Mouse (Mus musculus) MEL (cell line): Measurements from ENCODE around the gene Homer1.

Experiments used
- CHD2 ChIP-seq: IDR thresholded peaks from 2 replicates; pipeline ENCODE4 v1.6.1; 2011; ENCODE audit warnings: low read length, improper control_type of control experiment
- CTCF ChIP-seq, 3 experiments: IDR thresholded peaks in 2 of 3; conservative IDR thresholded peaks in 1 of 3; 2 replicates each; pipeline ENCODE4 v1.5.1; 2011 to 2012; ENCODE audit warnings: low read length in 3 of 3, low read depth in 2 of 3, mild to moderate bottlenecking in 2 of 3, improper control_type of control experiment in 1 of 3, inconsistent platforms in 1 of 3, mixed read lengths in 1 of 3, moderate library complexity in 1 of 3; ENCODE audit not compliant: control insufficient read depth in 1 of 3, insufficient read depth in 1 of 3, poor library complexity in 1 of 3, severe bottlenecking in 1 of 3
- ETS1 ChIP-seq: IDR thresholded peaks from 2 replicates; pipeline ENCODE4 v1.6.1; 2012; ENCODE audit warnings: low read depth, mild to moderate bottlenecking, inconsistent platforms, low read length, improper control_type of control experiment, moderate library complexity
- POLR2A ChIP-seq, 2 experiments: IDR thresholded peaks; 2 replicates each; pipeline ENCODE4 v1.6.1; 2011 to 2012; ENCODE audit warnings: low read length in 2 of 2, mild to moderate bottlenecking in 2 of 2, control low read depth in 1 of 2, improper control_type of control experiment in 1 of 2, low read depth in 1 of 2, moderate library complexity in 1 of 2; ENCODE audit not compliant: control insufficient read depth in 1 of 2, insufficient read depth in 1 of 2, poor library complexity in 1 of 2

DNA sequence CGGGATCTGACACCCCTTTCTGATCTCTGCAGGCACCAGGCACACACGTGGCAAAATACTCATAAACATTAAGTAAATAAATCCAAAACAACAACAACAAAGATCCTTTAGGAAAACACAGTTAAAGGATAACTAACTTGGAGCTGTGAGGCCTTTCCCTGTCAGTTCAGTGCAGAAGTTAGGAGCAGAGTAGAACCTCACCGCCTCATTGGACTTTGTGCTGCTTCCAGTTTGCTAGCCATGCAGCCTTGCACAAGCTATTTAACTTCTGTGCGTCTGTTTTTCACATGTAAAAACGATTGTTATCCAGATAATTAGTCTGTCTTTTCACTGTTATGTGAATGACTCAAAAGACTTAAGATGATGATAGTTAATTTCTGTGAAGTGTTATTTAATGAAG is 43.2 kb downstream of the Homer1 start:
- no peak for TF ChIP-seq CTCF (IDR thresholded peaks at IDR 0.05 in 2 of 3, conservative IDR thresholded peaks at IDR 0.05 in 1 of 3; ENCODE audit: control insufficient read depth in 1 of 3, insufficient read depth in 1 of 3, low read depth in 2 of 3, low read length in 3 of 3, poor library complexity in 1 of 3, severe bottlenecking in 1 of 3)
- no peak for TF ChIP-seq POLR2A (IDR thresholded peaks at IDR 0.05; ENCODE audit: control insufficient read depth in 1 of 2, insufficient read depth in 1 of 2, low read depth in 1 of 2, low read length in 2 of 2, poor library complexity in 1 of 2)
- no peak for TF ChIP-seq ETS1
- TF ChIP-seq CHD2 = no peak
